Mouse (Mus musculus) mouse trophoblast stem cell (cell line): ENCODE data around the gene Cmip.

Experiments
- in situ Hi-C, 2 experiments: fragments of 300-500 bp; cut with MseI, MboI; formaldehyde crosslinking; loops; 2 replicates in 1 of 2; 3 replicates in 1 of 2; pipeline ENCODE4 v1.15.1; 2025

Cmip gene

GRCm38 (mm10) chr8:117324821-117325220 lies 68.0 kb downstream of the Cmip start:
- in situ Hi-C loops: no loop called here

GRCm38 (mm10) chr8:117326735-117327134 lies 69.9 kb downstream of the Cmip start:
- in situ Hi-C loops: no loop called here

- in situ Hi-C loops: no loop called here
Observed at GRCm38 (mm10) chr8:117327385-117327837, 70.5 kb downstream of the Cmip start.

- in situ Hi-C loops: no loop called here
Observed at GRCm38 (mm10) chr8:117328758-117329157, 71.9 kb downstream of the Cmip start.

- in situ Hi-C loops: no loop called here
Observed at GRCm38 (mm10) chr8:117329167-117329566, 72.3 kb downstream of the Cmip start.

- in situ Hi-C loops: no loop called here
Observed at GRCm38 (mm10) chr8:117329903-117330302, 73.0 kb downstream of the Cmip start.

- in situ Hi-C loops: no loop called here
Observed at GRCm38 (mm10) chr8:117332229-117333010, 75.6 kb downstream of the Cmip start.

GRCm38 (mm10) chr8:117333619-117334018 lies 76.8 kb downstream of the Cmip start:
- in situ Hi-C loops: no loop called here

GRCm38 (mm10) chr8:117334058-117334747 lies 77.3 kb downstream of the Cmip start:
- in situ Hi-C loops: no loop called here

- in situ Hi-C loops: no loop called here
Observed at GRCm38 (mm10) chr8:117334748-117335393, 78.0 kb downstream of the Cmip start.

- in situ Hi-C loops: no loop called here
Observed at GRCm38 (mm10) chr8:117335423-117335822, 78.6 kb downstream of the Cmip start.

- in situ Hi-C loops: no loop called here
Observed at GRCm38 (mm10) chr8:117337188-117337587, 80.3 kb downstream of the Cmip start.

GRCm38 (mm10) chr8:117338678-117339077 lies 81.8 kb downstream of the Cmip start:
- in situ Hi-C loops: no loop called here

- in situ Hi-C loops: no loop called here
Observed at GRCm38 (mm10) chr8:117339296-117339957, 82.6 kb downstream of the Cmip start.

- in situ Hi-C loops: no loop called here
Observed at GRCm38 (mm10) chr8:117339958-117340651, 83.2 kb downstream of the Cmip start.

GRCm38 (mm10) chr8:117340800-117341199 lies 83.9 kb downstream of the Cmip start:
- in situ Hi-C loops: no loop called here

- in situ Hi-C loops: no loop called here
Observed at GRCm38 (mm10) chr8:117342735-117343385, 86.0 kb downstream of the Cmip start.

- in situ Hi-C loops: no loop called here
Observed at GRCm38 (mm10) chr8:117343484-117343883, 86.6 kb downstream of the Cmip start.

- in situ Hi-C loops: no loop called here
Observed at GRCm38 (mm10) chr8:117344899-117345298, 88.0 kb downstream of the Cmip start.

GRCm38 (mm10) chr8:117345376-117345775 lies 88.5 kb downstream of the Cmip start:
- in situ Hi-C loops: no loop called here

GRCm38 (mm10) chr8:117347556-117347955 lies 90.7 kb downstream of the Cmip start:
- in situ Hi-C loops: no loop called here
